ENCODE assay signal across 14 mouse cellular contexts in genomic region chr6:91690646-91691045, GRCm38 (mm10). TPM values are rescaled to one million over a fixed set of nuclear protein-coding genes. Genes with fewer than 3 reads are reported as not detected.
DNase-seq lines count a peak whose midpoint lies in the region; TF ChIP-seq lines count a peak whose summit lies in the region.
"Had no signal": no experiment of that assay in that cellular context is flagged by ENCODE, and none has a peak within 500 bp of the region (broad histone marks: within the 10 kb centered on the region; RNA-seq: fewer than 3 reads in every experiment).

No protein-coding gene starts in this region.

- no peak for TF ChIP-seq POLR2A in testis, adult 2 months (IDR thresholded peaks at IDR 0.05; ENCODE audit: control insufficient read depth, low read depth, low read length)

- peaks cover 5% of the 10 kb centered on the region for H3K4me1 ChIP-seq in testis, adult 2 months (ENCODE audit: control insufficient read depth, insufficient read depth, low read length)

- H3K4me3 ChIP-seq in testis, adult 2 months (ENCODE audit: control insufficient read depth, low read depth, low read length) = peak overlapping the region; percentile 77
- H3K4me3 ChIP-seq: embryonic facial prominence, embryonic 13.5 days; hindbrain, embryonic 12.5 days; limb, embryonic 13.5 days had no signal

- DNase-seq in testis, postnatal 14 days (ENCODE audit: low spot score) = no peak
- DNase-seq in kidney, adult 18-20 months = peak; percentile 70
- DNase-seq in kidney, postnatal 25 days = peak; percentile 75 to 90
- DNase-seq in cerebellum, postnatal 14 days = no peak
- no peak for DNase-seq in Muller cell, postnatal 12 days (ENCODE audit: inconsistent ontology term)
- DNase-seq in heart, postnatal 14 days = no peak
- DNase-seq in urinary bladder, postnatal 14 days (ENCODE audit: low spot score) = no peak
- DNase-seq: cerebellum, postnatal 10 days; thymus, adult 18-20 months had no signal

- H3K36me3 ChIP-seq in testis, adult 2 months (ENCODE audit: control insufficient read depth, insufficient read depth, low read length) = no peaks in the 10 kb centered on the region

- no peak for TF ChIP-seq CTCF in testis, adult 2 months (IDR thresholded peaks at IDR 0.05; ENCODE audit: control insufficient read depth, insufficient read depth, insufficient replicate concordance, low read depth, low read length)

- intact Hi-C loops in heart, postnatal 14 days (cut with DNase I) = no loop called here

- no peaks in the 10 kb centered on the region for H3K27me3 ChIP-seq in testis, adult 2 months (ENCODE audit: control insufficient read depth, insufficient read depth, low read length)
- H3K27me3 ChIP-seq: embryonic facial prominence, embryonic 13.5 days; hindbrain, embryonic 12.5 days; limb, embryonic 13.5 days; megakaryocyte, embryonic 14.5 days had no signal

- H3K27ac ChIP-seq in testis, adult 2 months (ENCODE audit: control insufficient read depth, insufficient read depth, low read depth, low read length) = peak overlapping the region; percentile 56; the same call in 1 of the 2 replicates
- H3K27ac ChIP-seq: embryonic facial prominence, embryonic 13.5 days; hindbrain, embryonic 12.5 days; limb, embryonic 13.5 days had no signal

RNA-seq across cellular contexts. Expression of gene Slc6a6, which starts 6.8 kb away (rescaled TPM):
- polyA plus RNA-seq in testis, adult 2 months (2012; rRNA removed) = 108 and 114 TPM in 2 replicates
- 100 to 1,000 TPM; 117 to 145 TPM for total RNA-seq in heart, postnatal 14 days (2021)

Comparison
In these comparisons a context has a peak if more than half of its experiments do, and no peak if none do; other contexts are left out.
1. DNase-seq: peak in kidney, adult 18-20 months (single experiment) and kidney, postnatal 25 days (2 of 2); none in testis, postnatal 14 days (single experiment), cerebellum, postnatal 14 days (0 of 2), Muller cell, postnatal 12 days (single experiment), heart, postnatal 14 days (0 of 2) and urinary bladder, postnatal 14 days (single experiment).